Mouse (Mus musculus): ENCODE results near the gene Epb42.
A peak's percentile ranks its signal among the peaks of the same experiment; 100 is the strongest.

Gene Epb42

GRCm38 (mm10) chr2:120977926-120978692 lies 58.8 kb downstream of the Epb42 start:
- TF ChIP-seq GATA4 (IDR thresholded peaks at IDR 0.05; ENCODE audit: insufficient replicate concordance, low read length), result no peak

- TF ChIP-seq GATA4 (IDR thresholded peaks at IDR 0.05; ENCODE audit: insufficient replicate concordance, low read length), result no peak
These were observed 59.6 kb downstream of the Epb42 start, which contains the start of gene Tmem62 for GRCm38 (mm10) chr2:120976990-120977925. TSS of gene Tmem62 (plus strand) at chr2:120977017.

- no peak for TF ChIP-seq GATA4 (IDR thresholded peaks at IDR 0.05; ENCODE audit: insufficient replicate concordance, low read length)
These were observed 60.6 kb downstream of the Epb42 start for GRCm38 (mm10) chr2:120976308-120976707.

- TF ChIP-seq GATA4 (IDR thresholded peaks at IDR 0.05; ENCODE audit: insufficient replicate concordance, low read length), result no peak
These were observed 63.9 kb downstream of the Epb42 start for GRCm38 (mm10) chr2:120972964-120973363.

- no peak for TF ChIP-seq GATA4 (IDR thresholded peaks at IDR 0.05; ENCODE audit: insufficient replicate concordance, low read length)
These were observed 65.1 kb downstream of the Epb42 start for GRCm38 (mm10) chr2:120971766-120972165.

- TF ChIP-seq GATA4 (IDR thresholded peaks at IDR 0.05; ENCODE audit: insufficient replicate concordance, low read length), result peak; percentile 60; the same call in 1 of the 2 replicates
These were observed 66.3 kb downstream of the Epb42 start, which contains the start of gene Ubr1 for GRCm38 (mm10) chr2:120970559-120971080. TSS of gene Ubr1 (minus strand) at chr2:120970715.

- no peak for TF ChIP-seq GATA4 (IDR thresholded peaks at IDR 0.05; ENCODE audit: insufficient replicate concordance, low read length)
These were observed 66.8 kb downstream of the Epb42 start for GRCm38 (mm10) chr2:120970045-120970539.

Measured in liver, adult (tissue).